Mouse (Mus musculus) layer of hippocampus, adult 18-20 months (tissue): ENCODE data around the gene Foxk1. TPM values are rescaled to one million over a fixed set of nuclear protein-coding genes. Genes with fewer than 3 reads are reported as not detected.

ENCODE experiments used
- DNase-seq, 2 experiments: peaks; one replicate each; pipeline ENCODE4 v3.0.0; 2022; ENCODE audit warnings: low spot score in 2 of 2
- total RNA-seq, 2 experiments: library from RNA; stranded (reverse); gene quantifications; 2 replicates each; pipeline ENCODE4 v1.2.3; 2021

The Foxk1 gene
- total RNA-seq, 2 experiments from 2014 or later, result 51.1 to 55.3 TPM

DNA sequence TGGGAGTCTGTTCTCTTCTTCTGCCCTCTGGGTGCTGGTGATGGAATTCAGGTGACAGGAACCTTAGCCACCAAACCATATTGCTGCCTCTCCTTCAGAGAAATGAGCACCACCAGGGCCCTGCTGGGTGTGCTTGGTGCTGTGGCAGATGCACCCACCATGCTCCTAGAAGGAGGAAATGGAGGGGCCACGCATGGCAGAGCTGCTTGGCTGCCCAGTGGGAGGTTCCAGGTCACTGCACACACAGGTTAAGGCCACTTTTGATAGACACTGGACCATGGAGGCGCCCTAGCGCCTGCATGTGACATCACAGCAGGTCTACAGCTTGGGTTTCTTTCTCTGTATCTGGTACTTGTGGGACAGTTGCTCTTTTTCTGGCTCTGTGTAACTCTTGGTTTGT, 15.8 kb downstream of the Foxk1 start:
- no peak for DNase-seq

DNA sequence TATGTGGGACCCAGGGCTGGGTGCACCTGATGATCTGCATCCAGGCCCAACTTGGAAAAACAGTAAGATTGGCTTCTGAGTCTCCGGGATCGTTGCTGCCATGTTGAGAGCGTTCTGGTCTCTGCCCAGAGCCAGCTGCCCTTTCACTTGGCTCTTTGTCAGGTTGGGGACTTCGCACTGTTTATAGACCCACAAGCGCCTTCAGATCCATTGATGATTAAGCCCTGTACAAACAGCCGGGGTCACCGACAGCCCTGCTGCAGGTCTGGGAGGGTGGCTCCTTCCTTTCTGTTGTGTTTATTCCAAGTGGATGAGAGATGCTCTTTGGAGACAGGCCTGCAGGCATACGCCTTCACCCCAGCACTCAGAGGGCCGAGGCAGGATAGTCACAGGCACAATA, 16.6 kb downstream of the Foxk1 start:
- no peak for DNase-seq

DNA sequence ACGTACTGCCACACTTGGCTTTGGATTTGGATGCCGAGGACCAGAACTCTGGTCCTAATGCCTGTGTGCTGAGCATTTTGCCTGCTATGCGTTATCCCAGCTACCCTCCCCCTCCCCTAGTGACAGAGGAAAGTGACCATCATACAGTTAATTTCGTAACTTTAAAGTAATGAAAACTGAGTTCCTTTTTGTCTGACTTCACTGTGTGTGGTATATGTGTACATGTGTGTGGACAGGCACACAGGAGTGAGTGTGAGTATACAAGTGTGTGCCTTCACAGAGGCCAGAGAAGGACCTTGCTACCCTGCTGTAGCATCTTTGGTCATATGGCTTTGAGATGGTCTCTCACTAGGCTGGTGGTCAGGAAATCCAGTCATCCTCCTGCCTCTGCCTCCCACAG, 17.1 kb downstream of the Foxk1 start:
- no peak for DNase-seq

DNA sequence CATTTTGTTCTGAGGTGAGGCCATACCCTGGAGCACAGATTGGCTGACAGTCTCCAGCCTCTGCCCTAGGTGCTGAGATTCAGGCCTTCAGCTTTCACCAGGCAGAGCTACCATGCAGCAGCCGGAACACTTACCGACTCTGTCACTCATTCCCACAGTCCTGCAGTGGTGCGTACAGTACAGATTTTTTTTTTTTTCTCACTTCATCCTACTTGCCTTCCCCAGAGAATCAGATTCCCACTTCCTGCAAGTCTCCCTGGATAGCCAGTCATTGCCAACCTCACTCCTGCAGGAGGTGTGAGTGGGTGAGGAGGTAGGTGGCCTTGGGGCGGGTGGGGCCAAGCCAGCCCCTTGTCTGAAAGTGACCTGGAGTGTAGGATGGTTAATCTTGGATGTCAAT, 19.0 kb downstream of the Foxk1 start:
- no peak for DNase-seq

DNA sequence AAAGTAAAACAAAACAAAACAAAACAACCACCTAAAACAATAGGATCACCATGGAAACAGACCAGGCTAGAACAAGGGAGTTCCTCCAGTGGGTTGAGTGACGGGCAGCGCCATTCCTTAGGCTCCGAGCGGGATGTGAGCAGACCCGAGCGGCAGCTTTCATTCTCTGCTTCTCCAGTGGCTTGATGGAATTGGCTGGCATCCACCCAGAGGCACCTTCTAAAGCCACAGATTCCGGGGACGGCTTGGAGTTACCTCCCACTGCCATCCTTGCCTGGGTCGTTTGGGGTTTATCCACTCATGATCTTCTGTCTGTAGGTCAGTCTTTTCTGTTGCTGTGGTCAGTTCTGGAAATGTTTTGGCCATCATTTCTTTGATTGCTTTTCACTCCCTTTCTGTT, 19.6 kb downstream of the Foxk1 start:
- no peak for DNase-seq

DNA sequence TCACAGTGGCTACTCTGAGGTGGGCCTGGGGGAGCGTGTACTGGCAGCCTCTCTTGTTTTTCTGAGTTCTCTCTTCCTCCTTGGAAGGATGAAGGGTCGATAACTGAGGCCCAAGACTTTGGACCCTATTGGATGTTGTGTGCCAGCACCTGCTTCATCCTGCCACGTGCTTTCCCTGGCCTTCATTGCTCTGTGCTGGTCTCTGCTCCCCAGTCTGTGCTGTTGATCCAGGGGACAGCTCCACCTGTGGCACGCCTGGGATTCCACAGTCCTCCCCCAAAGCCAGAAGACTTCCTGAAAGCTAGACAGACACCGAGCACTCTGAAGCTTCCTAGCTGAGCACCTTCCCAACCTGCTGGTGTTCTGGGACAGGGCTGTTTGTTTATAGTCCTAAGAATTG, 20.6 kb downstream of the Foxk1 start:
- DNase-seq, result no peak

DNA sequence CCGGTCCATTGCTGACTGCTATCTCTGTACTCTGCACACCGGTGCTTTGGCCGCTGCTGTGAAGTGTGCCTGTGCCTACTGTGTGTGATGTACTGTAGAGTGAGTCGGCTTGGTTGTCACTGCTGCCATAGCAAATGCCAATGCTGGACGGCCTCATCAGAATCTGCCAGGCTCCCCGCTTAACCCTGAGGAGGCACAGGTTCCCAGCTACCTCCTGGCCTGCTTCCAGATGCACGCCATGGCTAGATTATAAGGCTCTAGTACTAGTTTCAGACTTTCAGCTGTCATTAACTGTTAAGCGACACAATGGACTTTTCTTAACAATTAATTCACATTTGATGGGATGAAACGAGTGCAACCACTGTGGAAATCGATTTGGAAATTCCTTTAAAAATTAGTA, 21.8 kb downstream of the Foxk1 start:
- no peak for DNase-seq

DNA sequence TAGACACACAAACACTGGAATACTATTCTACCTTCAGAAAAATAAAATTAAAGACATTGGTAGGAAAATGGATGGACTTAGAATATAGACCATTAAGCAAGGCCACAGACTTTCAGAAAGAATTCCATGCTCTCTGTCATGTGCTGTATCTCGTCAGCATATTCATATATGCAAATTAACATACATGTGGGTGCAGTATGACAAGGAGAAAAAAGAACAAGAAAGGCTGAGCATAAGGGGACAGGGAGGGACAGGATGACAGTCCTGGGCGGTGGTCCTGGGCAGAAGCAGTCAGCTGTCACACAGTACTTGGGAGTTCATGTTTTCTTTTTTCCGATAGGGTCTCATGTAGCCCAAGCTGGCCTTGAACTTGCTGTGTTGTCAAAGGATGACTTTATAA, 22.4 kb downstream of the Foxk1 start:
- DNase-seq, result no peak

DNA sequence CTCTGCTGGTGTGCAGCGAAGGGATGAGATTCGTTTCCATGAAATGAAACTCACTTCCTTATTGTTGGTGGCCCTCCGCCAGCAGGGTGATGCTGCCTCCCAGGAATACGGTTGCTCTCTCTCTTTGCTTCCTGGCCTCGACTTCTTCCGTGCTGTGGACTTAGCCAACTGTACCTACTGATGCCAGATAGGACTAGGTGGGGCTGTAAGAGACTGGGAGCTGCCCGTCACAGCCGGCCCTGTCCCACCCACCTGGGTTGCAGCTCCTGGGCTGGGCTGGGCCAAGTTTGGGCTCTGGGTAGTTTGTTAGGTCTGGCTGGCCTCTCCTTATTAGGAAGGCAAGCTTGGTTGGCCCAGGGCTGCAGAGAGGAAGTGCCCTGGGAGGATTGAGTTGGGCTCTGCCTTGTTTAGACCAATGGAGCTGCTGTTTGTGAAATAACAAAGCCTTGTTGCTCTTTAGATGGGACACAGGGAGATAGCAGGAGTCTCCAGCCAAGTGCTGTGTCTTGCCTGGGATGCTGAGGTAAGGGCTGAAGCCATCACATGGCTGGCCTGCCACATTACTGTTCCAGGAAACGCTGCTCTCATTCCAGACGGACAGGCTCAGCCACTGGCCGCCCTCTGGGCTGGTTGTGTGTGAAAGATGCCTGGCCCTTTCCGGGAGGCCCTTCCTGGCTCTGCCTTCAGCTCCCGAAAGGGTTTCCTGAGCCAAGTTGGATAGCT, 23.5 kb downstream of the Foxk1 start:
- DNase-seq, result no peak

DNA sequence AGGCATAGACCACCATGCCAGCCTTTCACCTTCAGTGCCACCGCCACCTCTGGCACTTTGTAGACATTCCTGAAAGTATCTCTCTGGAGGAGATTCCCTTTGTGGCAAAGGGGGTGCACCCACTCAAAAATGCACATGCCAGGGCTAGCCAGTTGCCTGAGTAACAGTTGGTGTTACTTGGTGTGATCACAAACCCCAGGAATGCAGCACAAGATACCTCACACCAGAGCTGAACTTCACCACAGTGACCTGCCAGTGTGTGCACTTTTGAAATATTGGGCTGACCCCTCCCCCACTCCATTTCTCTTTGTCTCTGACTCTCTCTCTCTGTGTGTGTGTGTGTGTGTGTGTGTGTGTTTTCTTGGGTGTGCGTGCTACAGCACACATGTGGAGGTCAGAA, 25.2 kb downstream of the Foxk1 start:
- no peak for DNase-seq

DNA sequence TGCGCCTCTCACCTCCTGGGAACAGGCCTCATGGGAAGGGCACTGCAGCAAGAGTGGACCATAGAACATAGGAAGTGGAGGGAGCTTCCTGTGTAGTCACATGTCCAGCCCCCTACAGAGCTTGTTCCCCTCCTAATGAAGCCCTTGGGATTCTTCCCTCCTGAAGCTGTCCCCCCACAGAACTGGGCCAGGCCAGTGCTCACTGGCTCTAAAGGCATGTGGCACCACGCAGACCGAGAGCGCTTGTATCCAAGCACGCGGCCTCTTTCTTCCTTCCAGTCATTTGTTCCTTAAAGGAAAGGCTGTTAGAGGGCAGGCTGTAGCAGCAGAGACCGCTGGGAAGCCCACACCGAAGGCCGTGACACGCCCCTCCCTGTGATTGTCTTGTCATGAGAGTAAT, 26.6 kb downstream of the Foxk1 start:
- DNase-seq, result no peak

DNA sequence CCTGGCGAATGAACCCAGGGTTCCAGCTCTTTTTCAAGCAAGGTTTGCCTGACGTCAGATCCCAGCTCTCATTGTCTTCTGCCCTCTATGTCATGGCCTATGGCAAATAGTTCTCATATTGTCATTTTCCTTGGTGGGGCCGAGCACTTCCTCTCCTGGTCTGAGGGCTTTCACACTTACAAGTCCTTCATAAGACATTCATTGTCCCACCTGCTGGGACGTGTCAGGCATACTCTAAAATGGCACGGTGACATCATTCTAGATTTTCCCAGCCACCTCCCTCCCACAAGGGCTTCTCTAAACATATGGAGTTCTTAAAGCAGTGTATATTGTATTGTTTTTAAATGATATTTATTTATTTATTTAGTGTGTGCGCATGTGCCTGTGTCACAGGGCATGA, 27.4 kb downstream of the Foxk1 start:
- DNase-seq, result no peak

DNA sequence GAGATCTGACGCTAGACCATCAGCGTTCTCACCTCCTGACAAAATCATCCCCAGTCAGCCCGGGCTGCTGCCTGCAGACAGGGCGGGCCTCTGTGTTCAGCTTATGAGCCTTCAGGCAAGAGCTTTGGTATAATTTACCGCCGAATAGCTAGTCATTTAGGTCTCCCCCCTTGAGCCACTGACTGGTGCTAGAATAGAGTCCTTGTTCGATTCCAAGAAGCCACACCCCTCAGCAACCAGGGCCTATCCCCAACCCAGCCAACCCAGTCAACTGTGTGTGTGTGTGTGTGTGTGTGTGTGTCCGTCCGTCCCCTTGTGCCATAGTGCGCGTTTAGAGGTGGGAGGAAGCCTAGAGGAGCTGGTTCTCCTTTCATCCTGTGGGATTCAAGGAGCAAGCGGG, 29.7 kb downstream of the Foxk1 start:
- DNase-seq, result no peak

DNA sequence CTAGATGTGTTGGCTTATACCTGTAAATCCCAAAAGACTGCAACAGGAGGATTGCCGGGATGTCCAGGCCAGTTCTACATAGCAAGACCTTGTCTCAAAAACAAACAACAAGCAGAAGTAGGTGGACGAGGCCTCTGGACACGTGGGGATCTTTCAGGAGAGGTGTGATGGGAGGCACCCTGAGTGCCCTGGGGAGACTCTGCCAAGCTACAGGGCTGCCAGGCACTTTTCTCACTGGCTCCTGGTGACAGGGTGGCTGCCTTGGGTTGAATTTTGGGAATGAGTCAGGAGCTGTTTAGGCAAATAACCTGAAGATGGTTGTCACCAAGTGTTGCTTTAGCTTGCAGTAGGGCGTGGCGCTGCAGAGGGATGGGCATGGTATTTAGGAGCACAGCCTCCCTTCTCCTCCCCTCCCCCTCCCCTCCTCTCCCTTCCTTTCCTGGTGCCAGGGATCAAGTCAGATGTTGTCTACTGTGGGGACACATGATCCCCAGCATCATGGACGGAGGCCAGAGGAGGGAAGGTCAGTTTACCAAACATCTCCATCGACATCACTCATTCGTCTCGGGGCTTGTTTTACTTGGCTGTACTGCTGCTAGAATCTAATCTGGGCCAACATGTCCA, 30.6 kb downstream of the Foxk1 start:
- DNase-seq, result no peak

DNA sequence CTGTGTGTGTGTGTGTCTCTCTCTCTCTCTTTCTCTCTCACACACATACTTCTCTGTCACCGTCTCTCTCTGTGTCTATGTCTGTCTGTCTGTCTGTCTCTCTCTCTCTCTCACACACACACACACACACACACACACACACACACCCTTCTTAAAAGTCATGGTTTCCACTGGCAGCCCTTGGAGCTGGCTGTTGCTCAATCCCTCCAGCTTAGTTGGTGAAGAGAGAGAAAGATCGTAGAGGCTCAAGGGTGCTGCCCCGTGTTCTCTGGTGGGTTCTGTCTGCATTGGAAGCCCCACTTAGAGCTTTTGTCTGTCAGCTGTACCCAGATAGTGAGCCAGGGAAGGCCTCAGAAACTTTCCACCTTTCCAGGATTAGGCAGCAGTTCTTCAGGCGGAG, 31.4 kb downstream of the Foxk1 start:
- DNase-seq, result no peak

DNA sequence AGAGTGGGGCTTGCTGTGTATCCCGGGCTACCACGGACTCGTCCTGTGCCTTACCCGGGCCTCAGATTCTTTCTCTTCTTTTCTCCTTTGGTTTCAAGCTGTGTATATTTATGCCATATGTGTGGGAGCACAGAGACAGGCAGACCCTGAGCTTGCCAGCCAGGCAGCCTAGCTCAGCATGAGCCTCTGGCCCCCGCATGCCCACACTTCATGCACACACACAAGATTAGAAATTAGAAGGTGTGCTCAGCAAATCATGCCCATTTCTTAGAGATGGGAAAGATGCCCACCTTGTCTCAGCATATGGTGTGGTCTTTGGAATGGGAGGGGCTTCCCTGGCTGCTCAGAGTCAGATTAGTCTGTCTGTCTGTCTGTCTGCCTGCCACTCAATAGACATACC, 32.8 kb downstream of the Foxk1 start:
- DNase-seq, result peak; percentile 70 to 80

DNA sequence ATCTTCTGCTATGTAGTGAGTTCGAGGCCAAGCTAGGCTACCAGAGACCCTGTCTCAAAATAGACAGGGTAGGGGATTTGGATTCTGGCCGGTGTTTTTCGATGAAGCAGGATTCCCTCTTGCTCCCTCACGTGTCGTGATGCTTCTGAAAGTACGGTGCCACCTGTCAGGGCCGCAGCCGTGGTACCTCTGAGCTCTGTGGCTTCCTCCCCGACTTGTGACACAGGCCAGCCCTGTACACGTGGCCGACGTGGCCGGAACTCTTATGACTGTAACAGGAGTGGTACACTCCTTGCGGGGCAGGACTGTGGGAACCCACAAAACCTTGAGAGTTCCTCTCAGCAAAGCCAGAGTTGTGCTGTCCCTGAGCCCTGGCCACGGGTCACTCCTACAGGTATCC, 34.4 kb downstream of the Foxk1 start:
- no peak for DNase-seq

DNA sequence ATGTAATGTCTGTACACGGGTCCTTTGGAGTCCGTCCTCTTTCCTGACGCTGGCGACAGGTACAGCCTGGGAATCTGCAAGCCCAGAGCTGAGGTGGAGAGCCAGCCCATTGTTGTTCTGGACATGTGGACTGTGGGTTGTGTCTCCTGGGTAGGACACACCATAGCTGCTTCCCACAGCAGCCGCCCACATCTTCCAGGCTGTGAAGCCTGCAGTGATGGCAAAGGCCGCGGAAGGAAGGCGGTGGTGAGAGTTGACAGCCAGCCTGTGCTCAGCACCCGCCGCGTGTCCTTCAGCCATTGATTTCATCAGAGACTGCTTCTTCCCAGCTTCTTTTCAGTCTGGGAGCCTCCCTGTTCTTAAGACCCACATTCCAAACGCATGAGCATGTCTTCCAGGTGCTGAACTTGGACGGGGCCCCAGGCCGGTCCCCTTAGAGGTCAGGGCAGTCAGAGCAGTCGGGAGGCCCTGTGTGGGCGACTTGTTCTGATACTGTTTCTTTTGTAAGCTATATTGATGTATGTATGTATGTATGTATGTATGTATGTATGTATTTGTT, 37.2 kb downstream of the Foxk1 start:
- peak in 1 of 2 experiments; percentile 59 for DNase-seq

DNA sequence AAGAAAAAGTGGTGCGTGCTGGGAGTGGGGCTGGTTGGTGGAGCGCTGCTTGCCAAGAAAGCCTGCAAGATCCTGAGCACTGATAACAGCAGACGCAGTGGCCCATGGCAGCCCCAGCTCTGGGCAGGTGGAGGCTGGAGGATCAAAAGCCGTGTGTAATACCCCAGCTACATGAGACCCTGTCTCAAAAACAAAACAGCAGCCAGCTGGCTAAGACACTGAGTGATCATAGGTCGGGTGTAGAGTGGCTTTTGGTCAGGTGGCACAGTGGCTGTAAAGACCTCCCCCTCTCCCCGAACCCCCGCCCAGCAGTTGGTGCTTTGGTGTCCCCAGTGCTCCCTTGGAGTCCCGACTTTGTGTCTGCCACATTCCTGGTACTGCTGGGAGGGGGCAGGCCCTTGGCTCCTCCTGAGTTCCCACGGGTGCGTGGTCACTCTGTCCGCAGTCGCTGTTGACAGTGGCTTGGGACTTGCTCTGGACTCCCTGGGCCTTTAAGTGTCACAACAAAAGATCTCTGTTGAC, 38.7 kb downstream of the Foxk1 start:
- no peak for DNase-seq

DNA sequence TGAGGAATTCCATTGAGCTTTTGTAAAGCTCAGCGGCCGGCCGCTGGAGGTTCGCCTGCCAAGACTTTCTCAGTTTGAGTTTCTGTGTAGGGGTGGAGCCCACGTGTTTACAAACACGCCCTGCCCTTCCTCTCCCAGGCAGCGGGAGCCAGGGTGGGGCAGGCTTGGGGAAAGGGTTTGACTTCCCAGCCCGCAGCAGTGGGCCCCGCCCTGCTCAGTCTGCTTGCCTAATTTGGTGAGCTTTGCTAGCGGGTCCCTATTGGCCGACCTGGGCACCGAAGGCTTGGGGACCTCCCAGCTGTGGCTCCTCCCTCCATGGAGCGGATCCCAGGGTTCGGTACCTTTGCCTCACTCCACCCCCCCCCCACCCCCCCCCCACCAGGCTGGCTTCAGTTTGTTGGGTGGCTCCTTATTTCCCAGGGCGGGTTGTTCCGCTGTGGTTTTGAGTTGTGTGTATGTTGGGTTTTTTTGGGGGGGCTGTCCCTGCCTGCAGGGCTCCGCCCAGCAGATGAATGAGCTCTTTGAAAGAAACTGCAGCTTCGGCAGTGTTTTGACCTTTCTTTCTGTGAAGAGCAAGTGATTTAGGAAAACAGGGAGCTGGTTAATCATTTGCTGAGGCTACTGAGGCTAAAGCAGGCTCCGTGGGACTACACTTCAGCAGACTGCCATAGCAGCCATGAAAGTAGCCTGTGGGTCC, 39.3 kb downstream of the Foxk1 start:
- DNase-seq, result peak; percentile 52 to 67

DNA sequence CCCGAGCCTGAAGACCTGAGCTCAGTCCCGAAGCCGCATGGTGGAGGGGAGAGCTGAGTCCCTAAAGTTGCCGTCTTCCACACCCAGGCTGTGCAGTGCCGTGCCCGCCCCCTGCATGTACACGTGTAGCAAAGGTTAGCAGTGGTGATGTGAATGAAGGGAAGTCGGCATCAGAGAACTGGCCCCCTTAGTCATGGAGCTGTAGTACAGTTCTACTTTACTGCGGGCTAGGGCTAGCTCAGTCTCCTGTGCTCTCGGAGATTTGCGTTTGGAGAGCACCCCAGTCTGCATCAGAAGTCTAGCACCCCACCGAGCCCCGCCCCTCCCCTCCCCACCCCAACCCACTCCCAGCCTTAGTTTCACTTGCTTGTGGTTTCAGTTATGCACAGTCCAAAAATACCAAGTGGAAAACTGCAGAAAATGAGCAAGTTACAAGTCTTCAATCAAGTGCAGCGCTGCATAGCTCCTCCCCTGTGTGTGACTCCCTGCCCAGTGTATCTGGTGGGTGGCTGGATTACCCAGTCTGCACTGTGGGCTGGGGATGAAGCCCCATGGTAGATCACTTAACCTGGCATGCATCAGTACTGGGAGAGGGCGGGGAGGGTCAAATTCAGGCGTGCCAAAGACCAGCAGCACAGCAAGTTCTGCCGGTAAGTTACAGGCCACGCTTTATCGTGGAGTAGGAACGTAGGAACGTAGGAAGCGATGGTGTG, 40.2 kb downstream of the Foxk1 start:
- no peak for DNase-seq

DNA sequence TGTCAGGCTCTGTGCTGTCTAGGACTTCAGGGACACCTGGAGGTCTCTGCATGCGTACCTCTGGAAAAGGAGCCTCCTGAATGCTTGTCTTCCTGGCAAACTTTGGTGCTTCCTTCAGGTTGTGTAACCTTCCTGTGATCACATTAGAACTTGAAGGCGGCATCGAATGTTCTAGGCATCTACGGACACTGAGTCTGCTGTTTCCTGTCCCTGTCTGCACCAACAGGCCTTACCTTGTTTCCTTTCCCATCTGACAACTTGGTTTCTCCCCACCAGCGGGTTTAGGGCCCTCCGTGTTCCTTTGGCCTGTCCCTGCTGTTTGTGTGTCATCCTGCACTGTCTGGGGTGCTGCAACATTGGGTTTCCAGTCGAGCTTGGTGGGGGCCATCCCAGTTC, 40.7 kb downstream of the Foxk1 start:
- DNase-seq, result no peak
